Mouse (Mus musculus): ENCODE results near the gene Mdm4.
"Not testable (repeated sequence)": the region's sequence is repeated elsewhere in the genome, so short reads cannot be mapped to it uniquely, and the experiment has no call there.

Mdm4 gene

GRCm38 (mm10) chr1:133020137-133020894 lies 10.0 kb downstream of the Mdm4 start:
- no peak for DNase-seq (ENCODE audit: low read depth, low spot score)

GRCm38 (mm10) chr1:133019312-133019711 lies 11.0 kb downstream of the Mdm4 start:
- DNase-seq (ENCODE audit: low read depth, low spot score): no peak

- no peak for DNase-seq (ENCODE audit: low read depth, low spot score)
These were observed 11.8 kb downstream of the Mdm4 start for GRCm38 (mm10) chr1:133018580-133018979.

- DNase-seq (ENCODE audit: low read depth, low spot score): no peak
These were observed 13.5 kb downstream of the Mdm4 start for GRCm38 (mm10) chr1:133016775-133017428.

- DNase-seq (ENCODE audit: low read depth, low spot score): no peak
These were observed 16.2 kb downstream of the Mdm4 start for GRCm38 (mm10) chr1:133014196-133014595.

GRCm38 (mm10) chr1:133013331-133013730 lies 17.0 kb downstream of the Mdm4 start:
- DNase-seq (ENCODE audit: low read depth, low spot score): no peak

- DNase-seq (ENCODE audit: low read depth, low spot score): no peak
These were observed 18.2 kb downstream of the Mdm4 start for GRCm38 (mm10) chr1:133011955-133012841.

- no peak for DNase-seq (ENCODE audit: low read depth, low spot score)
These were observed 23.8 kb downstream of the Mdm4 start for GRCm38 (mm10) chr1:133006571-133006970.

GRCm38 (mm10) chr1:133000347-133000746 lies 30.0 kb downstream of the Mdm4 start:
- DNase-seq (ENCODE audit: low read depth, low spot score): no peak

- DNase-seq (ENCODE audit: low read depth, low spot score): no peak
These were observed 38.8 kb downstream of the Mdm4 start for GRCm38 (mm10) chr1:132991580-132991979.

- DNase-seq (ENCODE audit: low read depth, low spot score): no peak
These were observed 39.6 kb downstream of the Mdm4 start for GRCm38 (mm10) chr1:132990733-132991132.

- DNase-seq (ENCODE audit: low read depth, low spot score): not testable (repeated sequence)
These were observed 41.6 kb downstream of the Mdm4 start for GRCm38 (mm10) chr1:132988556-132989459.

GRCm38 (mm10) chr1:132982728-132983127 lies 47.6 kb downstream of the Mdm4 start:
- DNase-seq (ENCODE audit: low read depth, low spot score): peak; percentile 31

- no peak for DNase-seq (ENCODE audit: low read depth, low spot score)
These were observed 49.1 kb downstream of the Mdm4 start for GRCm38 (mm10) chr1:132981232-132981631.

- no peak for DNase-seq (ENCODE audit: low read depth, low spot score)
These were observed 53.0 kb downstream of the Mdm4 start for GRCm38 (mm10) chr1:132977402-132977801.

- DNase-seq (ENCODE audit: low read depth, low spot score): no peak
These were observed 61.7 kb downstream of the Mdm4 start for GRCm38 (mm10) chr1:132968659-132969058.

- DNase-seq (ENCODE audit: low read depth, low spot score): no peak
These were observed 65.7 kb downstream of the Mdm4 start for GRCm38 (mm10) chr1:132964691-132965090.

- DNase-seq (ENCODE audit: low read depth, low spot score): no peak
These were observed 66.3 kb downstream of the Mdm4 start for GRCm38 (mm10) chr1:132964106-132964505.

- DNase-seq (ENCODE audit: low read depth, low spot score): no peak
These were observed 68.6 kb downstream of the Mdm4 start for GRCm38 (mm10) chr1:132961751-132962150.

- no peak for DNase-seq (ENCODE audit: low read depth, low spot score)
These were observed 73.6 kb downstream of the Mdm4 start for GRCm38 (mm10) chr1:132956809-132957208.

GRCm38 (mm10) chr1:132947811-132948210 lies 82.5 kb downstream of the Mdm4 start:
- DNase-seq (ENCODE audit: low read depth, low spot score): no peak
